Mouse (Mus musculus) liver, adult 2 months (tissue): Measurements from ENCODE around the gene Sarnp. TPM values are rescaled to one million over a fixed set of nuclear protein-coding genes. Genes with fewer than 3 reads are reported as not detected.

Experiments
- DNase-seq: peaks from one replicate; pipeline ENCODE4 v3.0.0-alpha.2; 2011; ENCODE audit warnings: low read depth, low spot score; ENCODE audit errors: extremely low read depth
- H3K27ac ChIP-seq: fragments of 200-500 bp; replicated peaks from 2 replicates; pipeline ENCODE4 v1.5.1; 2012; ENCODE audit warnings: low read depth, mild to moderate bottlenecking, control low read depth, inconsistent platforms, low read length; ENCODE audit not compliant: insufficient read depth
- H3K27me3 ChIP-seq: fragments of 200-500 bp; 2 replicates; pipeline ENCODE4 v1.6.1; 2012; ENCODE audit warnings: mild to moderate bottlenecking, moderate library complexity, low read length, inconsistent platforms; ENCODE audit not compliant: control insufficient read depth, insufficient read depth
- H3K36me3 ChIP-seq: fragments of 200-500 bp; 2 replicates; pipeline ENCODE4 v1.6.1; 2012; ENCODE audit warnings: low read length, inconsistent platforms; ENCODE audit not compliant: control insufficient read depth, insufficient read depth
- H3K4me1 ChIP-seq: fragments of 200-500 bp; 2 replicates; pipeline ENCODE4 v1.6.1; 2011; ENCODE audit warnings: low read length; ENCODE audit not compliant: control insufficient read depth, insufficient read depth
- H3K4me3 ChIP-seq: fragments of 200-500 bp; 2 replicates; pipeline ENCODE4 v1.5.1; 2011; ENCODE audit warnings: low read depth, mild to moderate bottlenecking, control low read depth, low read length, moderate library complexity; ENCODE audit not compliant: insufficient read depth
- H3K79me2 ChIP-seq: fragments of 200-500 bp; 2 replicates; pipeline ENCODE4 v1.6.1; 2012; ENCODE audit warnings: inconsistent platforms, mild to moderate bottlenecking, low read length, moderate library complexity; ENCODE audit not compliant: control insufficient read depth, insufficient read depth
- H3K9ac ChIP-seq: fragments of 200-500 bp; 2 replicates; pipeline ENCODE4 v1.6.1; 2012; ENCODE audit warnings: low read depth, mild to moderate bottlenecking, control low read depth, inconsistent platforms, low read length
- CTCF ChIP-seq: fragments of 200-500 bp; IDR thresholded peaks from 2 replicates; pipeline ENCODE4 v1.5.1; 2011; ENCODE audit warnings: low read depth, low read length, control low read depth
- POLR2A ChIP-seq: fragments of 200-500 bp; IDR thresholded peaks from 2 replicates; pipeline ENCODE4 v1.6.1; 2011; ENCODE audit warnings: low read length, control low read depth; ENCODE audit not compliant: insufficient read depth; ENCODE audit errors: extremely low read depth
- WGBS: fragments of 180-500 bp; shearing (Covaris S2); methylation state at CpG from one replicate; pipeline ENCODE4 v1.1.7; 2018; 5-methylcytosine and 5-hydroxymethylcytosine counted together
- polyA plus RNA-seq: library from polyadenylated mRNA; depleted of rRNA; stranded (reverse); fragments of >200 nt; gene quantifications from 2 replicates; pipeline ENCODE4 v1.2.3, GENCODE M21; 2012
- total RNA-seq: library from RNA; depleted of rRNA; stranded (reverse); fragments of >200 nt; gene quantifications from 2 replicates; pipeline ENCODE4 v1.2.3, GENCODE M21; 2014

The Sarnp gene
- total and polyA plus RNA-seq, 2 experiments, result 6.7 to 25.8 TPM

DNA sequence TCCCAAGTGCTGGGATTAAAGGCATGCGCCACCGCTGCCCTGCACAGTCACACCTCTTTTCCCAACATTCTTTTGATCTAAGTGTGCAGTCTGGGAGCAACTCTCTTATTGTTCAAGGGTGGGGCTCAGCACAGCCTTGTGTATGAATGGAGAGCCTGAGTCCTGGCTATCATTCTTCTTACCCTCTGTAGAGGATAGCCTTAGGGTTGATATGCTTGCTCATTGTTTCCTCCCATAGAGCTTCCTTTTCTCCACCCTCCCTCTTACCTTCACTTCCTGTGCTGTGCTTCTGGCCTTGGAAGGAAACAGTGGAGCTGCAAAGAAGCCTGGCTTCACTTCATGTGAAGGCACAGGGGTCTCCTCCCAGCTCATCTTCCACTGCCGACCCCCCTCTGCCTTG lies 83.6 kb downstream of the Sarnp start, which contains the start of gene Cd63:
Gene Cd63 (plus strand): TSS at position 292 of the 400 bp plus-strand sequence.
- Histone ChIP-seq H3K27ac (no peak within 1 kb of the TSS), H3K4me3 (no peak within 1 kb of the TSS), H3K9ac (no peak within 1 kb of the TSS), H3K27me3 (0 out of 2 replicates have a peak, but pooled peaks cover 4% of the 10 kb centered on the region), H3K79me2 (no peaks in the 10 kb centered on the region), H3K4me1 (no peaks in the 10 kb centered on the region), H3K36me3 (no peaks in the 10 kb centered on the region)
- TF ChIP-seq CTCF (no peak), POLR2A (no peak)
- WGBS, result 86% methylated on average over 3 of the region's 3 CpGs
- no peak for DNase-seq

DNA sequence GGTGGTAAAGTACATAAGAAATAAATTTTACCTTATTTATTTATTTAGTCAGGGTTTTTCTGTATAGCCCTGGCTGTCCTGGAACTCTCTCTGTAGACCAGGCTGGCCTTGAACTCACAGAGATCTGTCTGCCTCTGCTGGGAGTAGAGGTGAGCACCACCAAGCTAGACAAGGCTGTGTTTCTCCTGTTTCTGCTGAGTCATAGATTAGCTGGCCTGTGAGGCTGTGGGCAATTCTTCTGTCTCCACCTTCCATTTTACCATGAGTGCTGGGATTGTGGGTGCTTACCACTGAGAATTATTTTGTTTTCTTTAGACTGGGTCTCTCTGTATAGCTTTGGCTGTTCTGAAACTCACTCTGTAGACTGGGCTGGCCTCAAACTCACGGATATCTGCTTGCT lies 84.3 kb downstream of the Sarnp start:
- TF ChIP-seq POLR2A (no peak), CTCF (no peak)
- Histone ChIP-seq H3K36me3 (no peaks in the 10 kb centered on the region), H3K4me3 (no peak overlapping the region), H3K27me3 (no peaks in the 10 kb centered on the region), H3K79me2 (no peaks in the 10 kb centered on the region), H3K27ac (no peak overlapping the region), H3K9ac (no peak overlapping the region), H3K4me1 (no peaks in the 10 kb centered on the region)
- WGBS, result 88% methylated on average over 1 of the region's 1 CpGs
- no peak for DNase-seq

DNA sequence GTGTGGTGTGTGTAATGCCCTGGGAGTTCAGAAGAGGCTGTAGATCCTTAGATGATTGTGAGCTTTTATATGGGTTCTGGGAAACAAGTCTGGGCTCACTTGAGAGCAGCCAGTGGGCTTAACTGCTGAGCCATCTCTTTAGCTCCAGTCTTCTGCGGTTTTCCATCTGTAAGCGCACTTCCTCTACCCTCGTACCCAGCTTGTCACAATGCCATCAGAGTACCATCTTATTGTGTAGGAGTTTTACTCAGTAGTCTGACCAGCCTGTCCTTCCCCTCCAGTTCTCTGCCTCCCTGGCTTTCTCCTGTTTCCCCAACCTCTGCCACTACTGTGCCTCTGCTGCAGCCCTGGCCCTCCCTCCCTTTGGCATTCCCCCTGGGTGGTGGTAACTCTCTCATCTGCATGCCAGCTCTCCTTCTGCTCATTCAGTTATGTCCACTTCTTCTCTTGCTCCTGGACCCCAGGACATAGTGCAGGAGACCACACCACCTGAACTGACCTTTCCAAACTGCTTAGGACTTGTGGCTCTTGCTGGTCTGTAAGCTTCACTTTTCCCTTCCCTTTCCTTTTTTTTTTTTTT lies 85.4 kb downstream of the Sarnp start:
- Histone ChIP-seq H3K27me3 (no peaks in the 10 kb centered on the region), H3K9ac (no peak overlapping the region), H3K36me3 (no peaks in the 10 kb centered on the region), H3K27ac (no peak overlapping the region), H3K79me2 (no peaks in the 10 kb centered on the region), H3K4me1 (no peaks in the 10 kb centered on the region), H3K4me3 (no peak overlapping the region)
- no peak for DNase-seq
- TF ChIP-seq POLR2A (no peak), CTCF (no peak)
- WGBS, result 83% methylated on average over 3 of the region's 3 CpGs

DNA sequence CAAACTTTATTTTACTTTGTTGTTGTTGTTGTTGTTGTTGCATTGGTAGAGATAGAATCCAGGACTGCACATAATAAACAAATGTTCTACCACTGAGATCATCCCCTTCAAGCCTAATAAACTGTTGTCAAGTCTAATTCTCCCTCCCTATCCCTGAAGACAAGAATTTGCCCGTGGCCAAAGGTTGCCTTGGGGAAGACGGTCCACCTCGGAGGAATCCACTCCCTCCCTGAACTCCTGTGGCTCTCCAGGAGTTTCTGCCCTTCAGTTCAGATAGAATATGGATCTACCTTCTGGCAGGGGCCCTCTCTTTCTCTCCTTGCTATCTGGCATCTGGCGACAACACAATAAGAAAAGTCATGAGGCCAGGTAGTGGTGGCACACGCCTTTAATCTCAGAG lies 87.7 kb downstream of the Sarnp start:
- Histone ChIP-seq H3K9ac (no peak overlapping the region), H3K27me3 (no peaks in the 10 kb centered on the region), H3K4me1 (no peaks in the 10 kb centered on the region; the same call in 1 of the 2 replicates), H3K4me3 (no peak overlapping the region), H3K79me2 (no peaks in the 10 kb centered on the region), H3K27ac (no peak overlapping the region), H3K36me3 (no peaks in the 10 kb centered on the region)
- WGBS, result 93% methylated on average over 5 of the region's 5 CpGs
- DNase-seq, result no peak
- TF ChIP-seq POLR2A (no peak), CTCF (no peak)

DNA sequence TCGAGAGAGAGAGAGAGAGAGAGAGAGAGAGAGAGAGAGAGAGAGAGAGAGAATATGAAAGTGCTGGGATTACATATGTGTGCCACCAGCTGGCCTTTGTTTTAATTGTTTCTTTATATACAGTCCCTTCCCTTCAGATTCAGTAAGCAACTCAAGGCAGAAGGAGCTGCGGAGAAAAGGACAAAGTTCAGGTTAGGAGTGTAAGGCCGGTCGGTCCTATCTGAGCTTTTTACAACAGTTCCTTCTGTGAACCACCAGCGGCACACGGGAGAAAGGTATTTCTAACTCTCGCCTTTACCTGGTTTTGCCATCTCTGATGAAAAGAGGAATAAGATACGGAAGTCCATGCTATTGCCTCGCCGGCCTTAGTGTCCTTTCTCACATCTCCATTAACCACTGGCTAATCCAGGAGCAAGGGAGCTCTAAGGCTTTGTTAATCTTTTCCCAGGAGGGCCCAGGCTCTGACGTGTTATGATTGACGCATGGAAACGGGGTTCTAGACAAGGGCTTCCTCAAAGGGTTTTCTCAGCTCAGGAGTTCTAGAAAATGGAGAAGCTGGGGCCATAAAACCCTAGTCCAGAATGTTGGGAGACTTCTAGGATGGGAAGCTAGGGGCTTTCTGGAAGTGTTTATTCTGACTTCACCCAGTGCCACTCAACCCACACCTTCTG lies 91.8 kb downstream of the Sarnp start:
- TF ChIP-seq CTCF, result no peak
- no peak for TF ChIP-seq POLR2A
- no peaks in the 10 kb centered on the region for H3K79me2 ChIP-seq
- WGBS, result 74% methylated on average over 13 of the region's 13 CpGs
- H3K27me3 ChIP-seq, result 0 out of 2 replicates have a peak, but pooled peaks cover 2% of the 10 kb centered on the region
- H3K4me1 ChIP-seq, result no peaks in the 10 kb centered on the region; the same call in none of the 2 replicates
- no peak overlapping the region for H3K27ac ChIP-seq
- no peak for DNase-seq
- H3K4me3 ChIP-seq, result peak overlapping the region; percentile 67; the same call in 1 of the 2 replicates
- H3K9ac ChIP-seq, result peak overlapping the region; percentile 28
- H3K36me3 ChIP-seq, result no peaks in the 10 kb centered on the region

DNA sequence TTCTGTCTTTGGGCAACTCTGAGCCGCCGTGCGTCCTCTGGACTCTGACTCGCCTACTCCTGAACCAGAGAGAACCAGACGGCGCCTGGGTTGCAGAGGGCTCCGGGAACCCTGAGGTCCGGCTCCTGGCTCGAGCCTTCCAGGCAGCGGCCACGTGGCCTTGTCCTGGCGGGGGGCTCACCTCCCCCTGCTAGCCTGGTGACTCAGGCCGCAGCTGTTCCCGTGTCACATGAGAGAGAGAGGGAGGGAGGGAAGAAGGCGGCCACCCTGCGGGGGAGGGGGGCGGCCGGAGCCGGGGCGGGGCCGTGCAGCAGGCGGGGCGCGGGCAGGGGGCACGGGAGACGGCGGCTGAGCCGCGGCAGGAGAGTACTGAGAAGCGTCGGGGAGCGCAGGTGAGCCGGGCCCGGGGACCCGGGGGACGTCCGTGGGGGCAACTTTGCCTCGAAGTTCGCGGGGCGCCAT lies 92.5 kb downstream of the Sarnp start:
- DNase-seq, result no peak
- WGBS, result 1% methylated on average over 36 of the region's 41 CpGs
- H3K79me2 ChIP-seq, result no peaks in the 10 kb centered on the region
- H3K9ac ChIP-seq, result peak overlapping the region; percentile 79
- peak overlapping the region; percentile 67 for H3K4me3 ChIP-seq
- 0 out of 2 replicates have a peak, but pooled peaks cover 2% of the 10 kb centered on the region for H3K27me3 ChIP-seq
- H3K36me3 ChIP-seq, result no peaks in the 10 kb centered on the region
- no peaks in the 10 kb centered on the region; the same call in none of the 2 replicates for H3K4me1 ChIP-seq
- H3K27ac ChIP-seq, result no peak overlapping the region
- TF ChIP-seq CTCF, result no peak
- no peak for TF ChIP-seq POLR2A
